Mouse (Mus musculus) embryonic facial prominence, embryonic 11.5 days (tissue): ENCODE results near the gene Gm12216. TPM values are rescaled to one million over a fixed set of nuclear protein-coding genes. Genes with fewer than 3 reads are reported as not detected.
A peak's percentile ranks its signal among the peaks of the same experiment; 100 is the strongest.
"Not testable (repeated sequence)": the region's sequence is repeated elsewhere in the genome, so short reads cannot be mapped to it uniquely, and the experiment has no call there.

Source experiments
- ATAC-seq: fragments of 200-750 bp; cut with Nextera tagmentation; replicated peaks from 2 replicates; pipeline ENCODE4 v1.8.0; 2017; ENCODE audit warnings: low read depth; ENCODE audit not compliant: insufficient number of reproducible peaks, low FRiP score, low TSS enrichment
- DNase-seq: peaks from one replicate; pipeline ENCODE4 v3.0.0-alpha.2; 2015; ENCODE audit warnings: low spot score
- H3K27ac ChIP-seq: fragments of 300-500 bp; sonication (generic); replicated peaks from 2 replicates; pipeline ENCODE4 v1.5.1; 2014; ENCODE audit warnings: mild to moderate bottlenecking, low read depth, low read length, control low read depth
- H3K27me3 ChIP-seq: fragments of 300-500 bp; sonication (generic); 2 replicates; pipeline ENCODE4 v1.6.1; 2014; ENCODE audit warnings: mild to moderate bottlenecking, low read length, moderate library complexity, mixed read lengths; ENCODE audit not compliant: control insufficient read depth, insufficient read depth
- H3K36me3 ChIP-seq: fragments of 300-500 bp; sonication (generic); replicated peaks from 2 replicates; pipeline ENCODE4 v1.6.1; 2014; ENCODE audit warnings: low read depth, mild to moderate bottlenecking, low read length, moderate library complexity, mixed read lengths; ENCODE audit not compliant: control insufficient read depth, insufficient read depth
- H3K4me1 ChIP-seq: fragments of 300-500 bp; sonication (generic); 2 replicates; pipeline ENCODE4 v1.6.1; 2014; ENCODE audit warnings: low read length, mixed read lengths; ENCODE audit not compliant: control insufficient read depth, insufficient read depth
- H3K4me2 ChIP-seq: fragments of 300-500 bp; sonication (generic); 2 replicates; pipeline ENCODE4 v1.6.1; 2014; ENCODE audit warnings: low read depth, mild to moderate bottlenecking, control low read depth, low read length, moderate library complexity
- H3K4me3 ChIP-seq: fragments of 300-500 bp; sonication (generic); 2 replicates; pipeline ENCODE4 v1.5.1; 2014; ENCODE audit warnings: low read depth, low read length, control low read depth
- H3K9ac ChIP-seq: fragments of 300-500 bp; sonication (generic); replicated peaks from 2 replicates; pipeline ENCODE4 v1.6.1; 2014; ENCODE audit warnings: mild to moderate bottlenecking, control low read depth, low read length
- H3K9me3 ChIP-seq: fragments of 300-500 bp; sonication (generic); replicated peaks from 2 replicates; pipeline ENCODE4 v1.6.1; 2016; ENCODE audit warnings: mild to moderate bottlenecking, low read length, inconsistent platforms, mixed read lengths; ENCODE audit not compliant: control insufficient read depth
- WGBS: fragments of 180-500 bp; shearing (Covaris S2); extraction: QIAGEN DNeasy Blood & Tissue Kit; methylation state at CpG from one replicate; pipeline ENCODE4 v1.1.7; 2014; 5-methylcytosine and 5-hydroxymethylcytosine counted together
- polyA plus RNA-seq: library from polyadenylated mRNA; unstranded; fragments of >200 nt; fragmentation: Nextera tagmentation; extraction: Ambion mirVana; gene quantifications from 2 replicates; pipeline ENCODE4 v1.2.1, GENCODE M21; 2014

The Gm12216 gene
- polyA plus RNA-seq, 1 experiment from 2014 or later: not detected

GRCm38 (mm10) chr11:53868323-53868722, 9.3 kb upstream of the Gm12216 start:
- not testable (repeated sequence) for H3K27ac ChIP-seq, H3K36me3 ChIP-seq, H3K9me3 ChIP-seq, H3K4me2 ChIP-seq, H3K9ac ChIP-seq, H3K4me3 ChIP-seq, H3K4me1 ChIP-seq, H3K27me3 ChIP-seq, DNase-seq, ATAC-seq
- 44% methylated on average over 5 of the region's 5 CpGs for WGBS

DNA sequence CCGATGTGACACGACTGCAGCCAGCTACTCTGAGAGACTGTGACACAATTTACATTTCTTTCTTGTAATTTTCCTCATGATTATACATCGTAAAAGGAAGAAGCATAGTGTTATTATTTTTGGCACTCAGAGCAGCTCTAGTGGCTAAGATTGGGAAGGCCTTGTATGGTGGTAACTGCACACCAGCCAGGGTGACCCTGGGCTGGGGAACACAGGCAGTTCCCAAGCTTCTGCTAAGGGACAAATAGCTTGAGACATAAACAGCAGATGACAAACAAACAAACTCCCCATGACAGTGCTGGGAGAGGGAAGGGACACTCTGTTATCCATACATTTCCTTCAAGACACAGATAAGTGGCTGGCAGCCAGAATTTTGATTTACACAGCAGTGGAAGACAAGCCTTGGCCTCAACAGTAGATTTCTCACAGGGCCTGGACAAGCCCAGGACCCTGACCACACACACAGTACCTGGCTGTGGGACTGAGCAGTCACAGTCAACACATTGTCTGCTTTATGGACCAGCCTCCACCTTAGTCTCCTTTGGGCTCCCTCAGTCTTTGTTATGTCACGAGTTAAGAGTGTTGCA, 5.8 kb upstream of the Gm12216 start:
- not testable (repeated sequence) for H3K4me3 ChIP-seq, ATAC-seq
- WGBS: 73% methylated on average over 1 of the region's 4 CpGs

GRCm38 (mm10) chr11:53860944-53861343, 1.9 kb upstream of the Gm12216 start:
- not testable (repeated sequence) for H3K36me3 ChIP-seq, H3K9ac ChIP-seq, H3K27ac ChIP-seq, H3K4me2 ChIP-seq, DNase-seq, H3K4me3 ChIP-seq, H3K9me3 ChIP-seq, H3K4me1 ChIP-seq, H3K27me3 ChIP-seq, ATAC-seq
- WGBS: 70% methylated on average over 8 of the region's 9 CpGs

More for the DNA sequence above, 5.8 kb upstream of the Gm12216 start:
- H3K27ac ChIP-seq, H3K9me3 ChIP-seq, H3K4me2 ChIP-seq, H3K27me3 ChIP-seq, DNase-seq, H3K36me3 ChIP-seq, H3K9ac ChIP-seq, H3K4me1 ChIP-seq: not testable (repeated sequence)

GRCm38 (mm10) chr11:53858058-53858760, 847 bp downstream of the Gm12216 start:
- H3K27me3 ChIP-seq: no peaks in the 10 kb centered on the region
- no peak overlapping the region for H3K4me2 ChIP-seq
- no peak for ATAC-seq
- H3K4me3 ChIP-seq: no peak overlapping the region
- 81% methylated on average over 6 of the region's 6 CpGs for WGBS
- no peak overlapping the region for H3K27ac ChIP-seq
- no peaks in the 10 kb centered on the region; the same call in 1 of the 2 replicates for H3K4me1 ChIP-seq
- no peak for DNase-seq
- no peak overlapping the region for H3K9ac ChIP-seq
- no peaks in the 10 kb centered on the region for H3K36me3 ChIP-seq
- no peaks in the 10 kb centered on the region for H3K9me3 ChIP-seq

DNA sequence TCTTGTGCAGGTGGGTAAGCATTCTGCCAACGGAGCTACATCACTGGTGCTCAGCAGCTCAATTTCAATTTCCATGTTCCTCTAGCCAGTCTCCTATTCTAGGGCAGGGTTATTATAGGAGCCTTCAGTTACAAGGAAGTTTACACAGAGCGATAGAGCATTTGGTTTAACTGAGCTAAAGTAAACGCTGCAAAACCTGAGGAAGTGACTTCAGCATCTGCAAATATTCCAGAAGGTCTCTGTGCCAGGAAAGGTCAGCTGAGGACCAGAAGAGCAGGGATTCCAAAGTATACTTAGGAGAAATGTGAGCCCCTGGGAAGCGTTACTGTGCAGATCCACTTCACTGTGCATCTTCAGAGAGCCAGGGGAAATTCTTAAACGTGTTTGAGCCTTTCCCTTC, 5.4 kb downstream of the Gm12216 start:
- Histone ChIP-seq H3K9me3 (no peaks in the 10 kb centered on the region), H3K27ac (no peak overlapping the region), H3K4me1 (no peaks in the 10 kb centered on the region; the same call in 1 of the 2 replicates), H3K27me3 (no peaks in the 10 kb centered on the region), H3K36me3 (no peaks in the 10 kb centered on the region), H3K4me3 (no peak overlapping the region), H3K4me2 (no peak overlapping the region), H3K9ac (no peak overlapping the region)
- ATAC-seq: no peak
- WGBS: 35% methylated on average over 5 of the region's 5 CpGs
- peak; percentile 26 for DNase-seq

DNA sequence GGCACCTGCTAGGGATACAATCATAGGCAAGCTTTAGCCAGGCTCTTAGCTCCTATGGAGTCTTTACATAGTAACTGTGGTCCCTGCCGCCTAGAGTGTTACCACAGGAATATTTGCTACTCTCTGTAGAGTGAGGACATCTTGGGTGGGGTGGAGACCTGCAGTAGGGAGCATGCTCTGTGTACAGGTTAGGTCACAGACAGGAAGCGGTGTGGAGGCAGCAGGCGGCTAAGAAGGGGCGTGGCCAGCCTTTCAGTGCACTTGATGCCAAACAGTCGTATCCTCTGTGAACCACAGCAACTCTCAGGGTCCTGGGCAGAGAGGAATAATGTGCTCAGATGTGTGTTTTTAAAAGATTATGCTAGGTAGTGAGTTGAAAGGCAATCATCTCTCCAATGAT, 7.3 kb downstream of the Gm12216 start:
- H3K4me1 ChIP-seq: no peaks in the 10 kb centered on the region; the same call in 1 of the 2 replicates
- H3K4me3 ChIP-seq: no peak overlapping the region
- DNase-seq (no peak), ATAC-seq (no peak)
- H3K9me3 ChIP-seq: no peaks in the 10 kb centered on the region
- no peak overlapping the region for H3K27ac ChIP-seq
- 41% methylated on average over 5 of the region's 5 CpGs for WGBS
- no peak overlapping the region for H3K4me2 ChIP-seq
- no peak overlapping the region for H3K9ac ChIP-seq
- no peaks in the 10 kb centered on the region for H3K27me3 ChIP-seq
- no peaks in the 10 kb centered on the region for H3K36me3 ChIP-seq

DNA sequence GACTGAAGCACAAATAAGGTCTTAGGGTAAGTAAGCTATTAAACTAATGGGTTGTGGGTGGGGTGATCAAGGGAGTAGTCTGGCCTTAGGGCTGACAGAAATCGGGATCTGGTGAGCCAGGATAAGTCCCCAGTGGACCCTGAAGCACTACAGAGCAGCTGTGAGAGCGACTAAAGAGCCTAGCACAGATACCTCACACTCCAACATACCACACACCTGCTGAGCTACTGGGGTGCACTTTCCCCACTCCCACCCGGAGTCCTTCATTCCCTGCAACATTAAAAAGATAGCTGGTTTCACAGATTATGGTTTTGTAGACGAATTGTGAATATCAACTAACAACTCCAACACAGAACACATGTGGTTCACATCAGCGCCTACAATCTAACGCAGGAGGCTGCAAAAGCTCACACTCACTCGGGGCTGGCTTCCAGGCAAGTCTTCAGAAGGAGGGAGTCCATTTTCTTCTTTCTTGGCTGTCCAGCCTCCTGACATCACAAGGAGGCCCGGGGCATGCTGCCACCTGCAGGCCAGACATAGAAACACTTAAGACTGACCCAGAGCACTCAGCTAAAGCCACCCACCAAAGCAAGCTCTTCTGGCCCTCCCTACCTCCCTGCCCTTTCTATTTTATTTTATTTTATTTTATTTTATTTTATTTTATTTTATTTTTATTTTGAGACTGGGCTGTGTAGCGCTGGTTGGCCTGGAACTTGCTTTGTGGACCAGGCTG, 9.3 kb downstream of the Gm12216 start:
- no peak overlapping the region for H3K4me2 ChIP-seq
- no peak overlapping the region for H3K9ac ChIP-seq
- peak; percentile 82 for DNase-seq
- H3K36me3 ChIP-seq: no peaks in the 10 kb centered on the region
- H3K4me1 ChIP-seq: no peaks in the 10 kb centered on the region; the same call in 1 of the 2 replicates
- no peak overlapping the region for H3K4me3 ChIP-seq
- H3K27me3 ChIP-seq: no peaks in the 10 kb centered on the region
- H3K9me3 ChIP-seq: no peaks in the 10 kb centered on the region
- H3K27ac ChIP-seq: no peak overlapping the region
- WGBS: 32% methylated on average over 9 of the region's 9 CpGs
- peak; percentile 59; the same call in 1 of the 2 replicates for ATAC-seq

- no peaks in the 10 kb centered on the region for H3K36me3 ChIP-seq
- no peak overlapping the region for H3K9ac ChIP-seq
- H3K4me3 ChIP-seq: no peak overlapping the region
- DNase-seq (no peak), ATAC-seq (no peak)
- H3K4me2 ChIP-seq: no peak overlapping the region
- no peak overlapping the region for H3K27ac ChIP-seq
- 84% methylated on average over 6 of the region's 6 CpGs for WGBS
- no peaks in the 10 kb centered on the region for H3K4me1 ChIP-seq
- no peaks in the 10 kb centered on the region for H3K9me3 ChIP-seq
- H3K27me3 ChIP-seq: no peaks in the 10 kb centered on the region
Observed at GRCm38 (mm10) chr11:53845680-53846079, 13.4 kb downstream of the Gm12216 start.
